In genomic region chr6:52802181-52802580, GRCm38 (mm10) we compare ENCODE assay signal across 9 mouse cellular contexts.
A peak's percentile ranks its signal among the peaks of the same experiment; 100 is the strongest.
DNase-seq lines count a peak whose midpoint lies in the region; ATAC-seq and TF ChIP-seq lines count a peak whose summit lies in the region.
"Had no signal": no experiment of that assay in that cellular context is flagged by ENCODE, and none has a peak within 500 bp of the region (broad histone marks: within the 10 kb centered on the region; RNA-seq: fewer than 3 reads in every experiment).

No protein-coding gene starts in this region.

- H3K4me1 ChIP-seq in forebrain, postnatal 0 days (ENCODE audit: insufficient read depth), result no peaks in the 10 kb centered on the region

- H3K27ac ChIP-seq in forebrain, postnatal 0 days (ENCODE audit: low read depth, low read length), result no peak overlapping the region

- peak; percentile 29 for DNase-seq in embryo, embryonic 10.5 days (ENCODE audit: low spot score)
- no peak for DNase-seq in embryo, embryonic 9.5 days (ENCODE audit: extremely low spot score)
- peak; percentile 48 for DNase-seq in forelimb bud, embryonic 11.5 days (ENCODE audit: low read depth, low spot score)
- peak; percentile 39 for DNase-seq in kidney, postnatal 10 days
- DNase-seq in lung, postnatal 25 days (ENCODE audit: low spot score), result peak; percentile 73
- no peak for DNase-seq in thymus, postnatal 10 days (ENCODE audit: low spot score in 2 of 2)
- DNase-seq in cerebellum, adult 11-12 months, result no peak
- DNase-seq in forebrain, postnatal 0 days, result no peak

- H3K4me3 ChIP-seq in forebrain, postnatal 0 days (ENCODE audit: low read depth, low read length), result no peak overlapping the region

- no peaks in the 10 kb centered on the region for H3K36me3 ChIP-seq in forebrain, postnatal 0 days (ENCODE audit: insufficient read depth)

- H3K9me3 ChIP-seq in forebrain, postnatal 0 days (ENCODE audit: low read length), result no peaks in the 10 kb centered on the region

- no peak overlapping the region for H3K4me2 ChIP-seq in forebrain, postnatal 0 days (ENCODE audit: low read depth)

- no peak for ATAC-seq in forebrain, postnatal 0 days
- ATAC-seq: intestine, postnatal 0 days had no signal

- no peak overlapping the region for H3K9ac ChIP-seq in forebrain, postnatal 0 days

- WGBS in forebrain, postnatal 0 days, result 46% methylated on average over 9 of the region's 9 CpGs

- TF ChIP-seq CTCF in forebrain, postnatal 0 days (IDR thresholded peaks at IDR 0.05; ENCODE audit: low read depth), result no peak

- H3K27me3 ChIP-seq in forebrain, postnatal 0 days (ENCODE audit: insufficient read depth, low read length), result no peaks in the 10 kb centered on the region

Comparison
In these comparisons a context has a peak if more than half of its experiments do, and no peak if none do; other contexts are left out.
1. DNase-seq: peak in embryo, embryonic 10.5 days (single experiment), forelimb bud, embryonic 11.5 days (single experiment), kidney, postnatal 10 days (single experiment) and lung, postnatal 25 days (single experiment); none in embryo, embryonic 9.5 days (single experiment), thymus, postnatal 10 days (0 of 2), cerebellum, adult 11-12 months (single experiment) and forebrain, postnatal 0 days (single experiment).